In genomic region chr9:30808863-30809491, GRCm38 (mm10) we compare ENCODE assay signal across 10 mouse cellular contexts.
DNase-seq lines count a peak whose midpoint lies in the region; ATAC-seq lines count a peak whose summit lies in the region.
"Had no signal": no experiment of that assay in that cellular context is flagged by ENCODE, and none has a peak within 500 bp of the region (broad histone marks: within the 10 kb centered on the region; RNA-seq: fewer than 3 reads in every experiment).

No protein-coding gene starts in this region.

- no peaks in the 10 kb centered on the region for H3K36me3 ChIP-seq in kidney, embryonic 14.5 days (ENCODE audit: control insufficient read depth, insufficient read depth, low read length)
- H3K36me3 ChIP-seq in intestine, embryonic 16.5 days (ENCODE audit: control insufficient read depth, insufficient read depth, low read length): no peaks in the 10 kb centered on the region
- no peaks in the 10 kb centered on the region for H3K36me3 ChIP-seq in stomach, embryonic 14.5 days (ENCODE audit: control insufficient read depth, insufficient read depth, low read length)
- no peaks in the 10 kb centered on the region for H3K36me3 ChIP-seq in midbrain, embryonic 11.5 days (ENCODE audit: control insufficient read depth, insufficient read depth, low read length)

- ATAC-seq in kidney, embryonic 14.5 days (ENCODE audit: low FRiP score, low TSS enrichment): peak; percentile 86
- peak; percentile 77 for ATAC-seq in intestine, embryonic 16.5 days
- peak; percentile 28; the same call in 1 of the 2 replicates for ATAC-seq in stomach, embryonic 14.5 days (ENCODE audit: insufficient number of reproducible peaks, insufficient read depth, low FRiP score, low read depth)
- ATAC-seq in midbrain, embryonic 11.5 days (ENCODE audit: low FRiP score): no peak

- DNase-seq in kidney, adult 11 months: no peak
- peak; percentile 11 for DNase-seq in adrenal gland, postnatal 25 days
- DNase-seq in layer of hippocampus, adult 8-10 months (ENCODE audit: low spot score in 2 of 2): no peak
- DNase-seq in midbrain, embryonic 11.5 days (ENCODE audit: low spot score, missing footprints): no peak
- DNase-seq in spleen, adult 18-20 months: no peak
- DNase-seq: right cerebral cortex, postnatal 14 days had no signal

- peaks cover 11% of the 10 kb centered on the region for H3K4me1 ChIP-seq in kidney, embryonic 14.5 days (ENCODE audit: control insufficient read depth, insufficient read depth, low read length)
- peaks cover 9% of the 10 kb centered on the region; the same call in 1 of the 2 replicates for H3K4me1 ChIP-seq in intestine, embryonic 16.5 days (ENCODE audit: control insufficient read depth, insufficient read depth, low read length)
- H3K4me1 ChIP-seq in stomach, embryonic 14.5 days (ENCODE audit: control insufficient read depth, insufficient read depth, low read length): peaks cover 7% of the 10 kb centered on the region
- peaks cover 2% of the 10 kb centered on the region; the same call in 1 of the 2 replicates for H3K4me1 ChIP-seq in midbrain, embryonic 11.5 days (ENCODE audit: control insufficient read depth, insufficient read depth, low read length)

- WGBS in kidney, embryonic 14.5 days: 30% methylated on average over 11 of the region's 11 CpGs
- 36% methylated on average over 11 of the region's 11 CpGs for whole genome bisulfite sequencing in intestine, embryonic 16.5 days
- WGBS in stomach, embryonic 14.5 days: 14% methylated on average over 11 of the region's 11 CpGs
- 81% methylated on average over 11 of the region's 11 CpGs for WGBS in midbrain, embryonic 11.5 days

- no peaks in the 10 kb centered on the region; the same call in 1 of the 2 replicates for H3K9me3 ChIP-seq in kidney, embryonic 14.5 days (ENCODE audit: control insufficient read depth, low read length)
- H3K9me3 ChIP-seq in intestine, embryonic 16.5 days (ENCODE audit: control insufficient read depth, low read length): no peaks in the 10 kb centered on the region
- H3K9me3 ChIP-seq in stomach, embryonic 14.5 days (ENCODE audit: control insufficient read depth, low read depth, low read length): no peaks in the 10 kb centered on the region
- no peaks in the 10 kb centered on the region for H3K9me3 ChIP-seq in midbrain, embryonic 11.5 days (ENCODE audit: control insufficient read depth, low read length)

- no peak overlapping the region for H3K4me3 ChIP-seq in kidney, embryonic 14.5 days (ENCODE audit: low read length)
- H3K4me3 ChIP-seq in intestine, embryonic 16.5 days (ENCODE audit: low read length): no peak overlapping the region
- no peak overlapping the region for H3K4me3 ChIP-seq in stomach, embryonic 14.5 days (ENCODE audit: low read depth, low read length)
- H3K4me3 ChIP-seq in midbrain, embryonic 11.5 days (ENCODE audit: low read depth, low read length): no peak overlapping the region

- H3K9ac ChIP-seq in kidney, embryonic 14.5 days (ENCODE audit: low read depth, low read length): no peak overlapping the region
- no peak overlapping the region for H3K9ac ChIP-seq in intestine, embryonic 16.5 days (ENCODE audit: low read depth, low read length)
- no peak overlapping the region for H3K9ac ChIP-seq in stomach, embryonic 14.5 days (replicated peaks; ENCODE audit: low read depth, low read length)
- H3K9ac ChIP-seq in midbrain, embryonic 11.5 days (ENCODE audit: low read length): no peak overlapping the region
- H3K9ac ChIP-seq: hindbrain, embryonic 14.5 days had no signal

- H3K27me3 ChIP-seq in kidney, embryonic 14.5 days (ENCODE audit: control insufficient read depth, insufficient read depth, low read length): no peaks in the 10 kb centered on the region
- no peaks in the 10 kb centered on the region for H3K27me3 ChIP-seq in intestine, embryonic 16.5 days (replicated peaks; ENCODE audit: control insufficient read depth, insufficient read depth, low read length)
- no peaks in the 10 kb centered on the region for H3K27me3 ChIP-seq in stomach, embryonic 14.5 days (ENCODE audit: control insufficient read depth, insufficient read depth, low read length)
- H3K27me3 ChIP-seq in midbrain, embryonic 11.5 days (ENCODE audit: control insufficient read depth, insufficient read depth, low read length): no peaks in the 10 kb centered on the region

- no peak overlapping the region for H3K27ac ChIP-seq in kidney, embryonic 14.5 days (ENCODE audit: low read depth, low read length)
- 0 out of 2 replicates have a peak overlapping the region, but pooled peaks have one; percentile 12 for H3K27ac ChIP-seq in intestine, embryonic 16.5 days (ENCODE audit: low read length)
- no peak overlapping the region; the same call in 1 of the 2 replicates for H3K27ac ChIP-seq in stomach, embryonic 14.5 days (ENCODE audit: low read length)
- H3K27ac ChIP-seq in midbrain, embryonic 11.5 days (ENCODE audit: low read depth, low read length): no peak overlapping the region
- H3K27ac ChIP-seq: hindbrain, embryonic 14.5 days had no signal

- no peak overlapping the region for H3K4me2 ChIP-seq in kidney, embryonic 14.5 days (replicated peaks; ENCODE audit: low read depth, low read length)
- no peak overlapping the region for H3K4me2 ChIP-seq in intestine, embryonic 16.5 days (ENCODE audit: low read depth, low read length)
- no peak overlapping the region for H3K4me2 ChIP-seq in stomach, embryonic 14.5 days (replicated peaks; ENCODE audit: low read depth, low read length)
- no peak overlapping the region for H3K4me2 ChIP-seq in midbrain, embryonic 11.5 days
- H3K4me2 ChIP-seq: hindbrain, embryonic 14.5 days had no signal
